Mouse (Mus musculus) hindbrain, embryonic 15.5 days (tissue): ENCODE data around the gene Gm10282. TPM values are rescaled to one million over a fixed set of nuclear protein-coding genes. Genes with fewer than 3 reads are reported as not detected.

Experiments used
- polyA plus RNA-seq: library from polyadenylated mRNA; unstranded; fragments of >200 nt; fragmentation: Nextera tagmentation; extraction: Ambion mirVana; gene quantifications from 2 replicates; pipeline ENCODE4 v1.2.1, GENCODE M21; 2015

The Gm10282 gene
- polyA plus RNA-seq, 1 experiment from 2014 or later, result 9.8 TPM

Other genes starting within 250 kb of the Gm10282 start
- not detected in 2 replicates for gene Olfr373, start 222.1 kb downstream of the Gm10282 start, polyA plus RNA-seq
- gene Olfr374, start 198.2 kb downstream of the Gm10282 start, polyA plus RNA-seq, result 0.07 TPM in 1 of 2 replicates, not detected in the other
- 187 and 202 TPM in 2 replicates for gene Tpm4, start 170.3 kb downstream of the Gm10282 start, polyA plus RNA-seq
- 84.2 and 85.7 TPM in 2 replicates for gene Rab8a, start 144.1 kb downstream of the Gm10282 start, polyA plus RNA-seq
- not detected in 2 replicates for gene Hsh2d, start 115.6 kb downstream of the Gm10282 start, polyA plus RNA-seq
- not detected in 2 replicates for gene Cib3, start 92.4 kb downstream of the Gm10282 start, polyA plus RNA-seq
- gene Gm11034, start 91.6 kb downstream of the Gm10282 start, polyA plus RNA-seq, result not detected in 2 replicates
- gene Fam32a, start 85.5 kb downstream of the Gm10282 start, polyA plus RNA-seq, result 91.8 and 97.1 TPM in 2 replicates
- 238 and 278 TPM in 2 replicates for gene Ap1m1, start 65.2 kb downstream of the Gm10282 start, polyA plus RNA-seq
- 6.4 and 6.9 TPM in 2 replicates for gene Klf2, start 13.8 kb upstream of the Gm10282 start, polyA plus RNA-seq
- 55.9 and 58.5 TPM in 2 replicates for gene Eps15l1, start 116.2 kb upstream of the Gm10282 start, polyA plus RNA-seq
- gene Calr3, start 138.6 kb upstream of the Gm10282 start, polyA plus RNA-seq, result 0.85 and 1.5 TPM in 2 replicates
- 16.5 and 17.0 TPM in 2 replicates for gene 1700030K09Rik, start 138.6 kb upstream of the Gm10282 start, polyA plus RNA-seq
- 44.5 and 59.8 TPM in 2 replicates for gene Cherp, start 170.0 kb upstream of the Gm10282 start, polyA plus RNA-seq
- gene Slc35e1, start 187.4 kb upstream of the Gm10282 start, polyA plus RNA-seq, result 17.8 and 20.0 TPM in 2 replicates
- gene Med26, start 243.0 kb upstream of the Gm10282 start, polyA plus RNA-seq, result 15.8 and 18.6 TPM in 2 replicates